Mouse (Mus musculus) neural tube, embryonic 10.5 days (tissue): ENCODE measurements around the gene Tex2.

Source experiments
- DNase-seq: peaks from one replicate; pipeline ENCODE4 v3.0.0-alpha.2; 2017; ENCODE audit warnings: low spot score; ENCODE audit errors: extremely low spot score

The Tex2 gene

GRCm38 (mm10) chr11:106546081-106546480 lies 67.1 kb downstream of the Tex2 start:
- DNase-seq: no peak

GRCm38 (mm10) chr11:106544916-106545315 lies 68.3 kb downstream of the Tex2 start:
- no peak for DNase-seq

GRCm38 (mm10) chr11:106544133-106544532 lies 69.1 kb downstream of the Tex2 start:
- no peak for DNase-seq

- DNase-seq: no peak
Observed at GRCm38 (mm10) chr11:106543006-106543405, 70.2 kb downstream of the Tex2 start.

GRCm38 (mm10) chr11:106542385-106542784 lies 70.8 kb downstream of the Tex2 start:
- DNase-seq: no peak

- no peak for DNase-seq
Observed at GRCm38 (mm10) chr11:106540506-106541268, 72.5 kb downstream of the Tex2 start.

- DNase-seq: no peak
Observed at GRCm38 (mm10) chr11:106536253-106536912, 76.8 kb downstream of the Tex2 start.

GRCm38 (mm10) chr11:106535660-106536252 lies 77.5 kb downstream of the Tex2 start:
- no peak for DNase-seq

- DNase-seq: no peak
Observed at GRCm38 (mm10) chr11:106532248-106532790, 80.9 kb downstream of the Tex2 start.

GRCm38 (mm10) chr11:106529786-106530185 lies 83.4 kb downstream of the Tex2 start:
- DNase-seq: no peak

GRCm38 (mm10) chr11:106529113-106529512 lies 84.1 kb downstream of the Tex2 start:
- no peak for DNase-seq

- no peak for DNase-seq
Observed at GRCm38 (mm10) chr11:106527926-106528325, 85.3 kb downstream of the Tex2 start.

- DNase-seq: no peak
Observed at GRCm38 (mm10) chr11:106527147-106527821, 85.9 kb downstream of the Tex2 start.

- no peak for DNase-seq
Observed at GRCm38 (mm10) chr11:106522538-106522937, 90.7 kb downstream of the Tex2 start.

GRCm38 (mm10) chr11:106521612-106522011 lies 91.6 kb downstream of the Tex2 start:
- no peak for DNase-seq

GRCm38 (mm10) chr11:106520404-106520803 lies 92.8 kb downstream of the Tex2 start:
- no peak for DNase-seq

GRCm38 (mm10) chr11:106519519-106519918 lies 93.7 kb downstream of the Tex2 start:
- DNase-seq: no peak

- no peak for DNase-seq
Observed at GRCm38 (mm10) chr11:106518391-106518790, 94.8 kb downstream of the Tex2 start.

- DNase-seq: no peak
Observed at GRCm38 (mm10) chr11:106515079-106515745, 98.0 kb downstream of the Tex2 start.

- DNase-seq: no peak
Observed at GRCm38 (mm10) chr11:106514446-106514845, 98.8 kb downstream of the Tex2 start.

GRCm38 (mm10) chr11:106513166-106513565 lies 100.1 kb downstream of the Tex2 start:
- no peak for DNase-seq
